Mouse (Mus musculus) G1E-ER4 (cell line): ENCODE results near the gene Tmem198b. TPM values are rescaled to one million over a fixed set of nuclear protein-coding genes. Genes with fewer than 3 reads are reported as not detected.
A peak's percentile ranks its signal among the peaks of the same experiment; 100 is the strongest.

Source experiments
- GATA1 ChIP-seq: IDR thresholded peaks from one replicate; pipeline ENCODE4 v1.8.0; 2012; ENCODE audit warnings: low read length, inconsistent platforms
- polyA plus RNA-seq: library from polyadenylated mRNA; stranded (reverse); fragments of >175 nt; gene quantifications from 2 replicates; pipeline ENCODE4 v1.2.3, GENCODE M21; 2012

Gene Tmem198b
- polyA plus RNA-seq = 1.2 and 1.6 TPM in 2 replicates

DNA sequence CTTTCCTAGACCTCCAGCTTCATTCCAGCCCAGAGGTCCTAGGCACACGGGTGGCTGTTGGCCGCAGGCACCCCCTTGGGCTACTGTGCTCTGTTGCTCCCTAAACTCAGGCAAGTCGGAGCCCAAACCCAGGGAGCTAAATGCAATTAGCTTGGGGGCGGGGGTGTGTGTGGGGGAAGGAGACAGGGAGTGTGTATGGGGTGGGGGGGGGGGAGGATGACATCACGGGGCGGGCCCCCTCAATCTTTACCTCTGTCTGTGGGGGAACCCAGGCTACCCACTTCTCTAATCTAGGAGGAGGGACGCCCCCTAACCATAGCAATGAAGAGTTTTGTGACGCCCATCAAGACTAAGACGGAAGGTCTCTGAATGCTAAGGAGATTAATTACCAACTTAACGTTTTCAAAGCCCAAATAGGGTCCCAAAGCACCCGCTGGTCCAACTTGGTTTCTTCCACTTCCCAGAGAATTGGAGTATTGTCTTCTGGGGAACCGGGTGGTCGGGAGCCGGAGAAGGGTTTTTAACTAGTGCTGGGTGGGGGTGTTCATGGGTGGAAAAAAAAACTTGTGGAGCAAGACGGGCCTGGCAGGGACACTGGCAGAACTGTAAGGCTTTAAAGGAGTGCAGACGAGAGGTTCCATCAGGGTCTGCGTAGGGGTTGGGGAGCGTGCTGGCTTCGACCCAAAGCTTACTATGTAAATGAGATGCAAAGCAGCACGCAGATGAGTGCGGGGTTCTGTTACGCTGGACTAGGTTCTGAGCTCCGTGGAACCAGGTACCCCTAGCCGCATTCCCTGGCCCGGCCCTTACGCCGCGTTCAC, at the start of gene Tmem198b:
Gene Tmem198b, minus strand, starts transcription at position 100 of the 821 bp plus-strand sequence.
- no peak for TF ChIP-seq GATA1

GRCm38 (mm10) chr10:128850339-128850738, 46.2 kb upstream of the Tmem198b start:
- TF ChIP-seq GATA1 = peak; percentile 35

DNA sequence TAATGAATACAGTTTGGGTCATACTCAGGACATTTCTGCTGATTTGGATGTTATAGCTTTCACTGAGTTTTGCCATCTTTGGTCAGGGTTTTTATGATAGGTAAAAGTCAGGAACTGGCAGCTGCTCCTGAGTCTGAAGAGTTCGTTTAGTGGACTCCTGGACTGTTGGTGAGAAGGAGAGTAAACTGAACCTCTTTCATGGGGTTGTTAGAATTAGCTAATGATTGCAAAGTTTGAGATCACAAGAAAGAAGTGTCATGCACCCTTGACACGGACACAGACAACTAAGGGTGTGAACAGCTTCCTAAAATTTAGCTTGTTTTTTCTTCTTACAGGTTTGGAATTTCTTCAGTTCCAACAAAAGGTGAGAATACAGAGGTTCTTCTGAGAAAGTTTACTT, 44.3 kb upstream of the Tmem198b start:
- no peak for TF ChIP-seq GATA1

DNA sequence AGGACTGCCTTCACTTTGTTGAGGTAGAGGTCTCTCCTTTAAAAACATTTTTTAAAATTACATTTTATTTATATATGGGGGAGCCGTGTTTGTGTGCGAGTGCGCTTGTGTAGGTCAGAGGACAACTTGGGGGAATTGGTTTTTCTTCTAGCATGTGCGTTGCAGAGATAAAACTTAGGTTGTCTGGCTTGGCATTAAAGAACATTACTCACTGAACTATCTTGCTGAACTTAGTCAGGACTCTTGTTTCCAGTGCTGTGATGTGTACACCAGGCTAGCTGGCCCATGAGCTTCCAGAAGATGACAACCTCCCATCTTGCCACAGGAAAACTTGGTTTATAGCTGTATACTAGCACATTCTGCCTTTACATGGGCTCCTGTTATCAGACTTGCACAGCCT, 42.5 kb upstream of the Tmem198b start:
- TF ChIP-seq GATA1 = no peak

GRCm38 (mm10) chr10:128845516-128845915, 41.3 kb upstream of the Tmem198b start:
- no peak for TF ChIP-seq GATA1

DNA sequence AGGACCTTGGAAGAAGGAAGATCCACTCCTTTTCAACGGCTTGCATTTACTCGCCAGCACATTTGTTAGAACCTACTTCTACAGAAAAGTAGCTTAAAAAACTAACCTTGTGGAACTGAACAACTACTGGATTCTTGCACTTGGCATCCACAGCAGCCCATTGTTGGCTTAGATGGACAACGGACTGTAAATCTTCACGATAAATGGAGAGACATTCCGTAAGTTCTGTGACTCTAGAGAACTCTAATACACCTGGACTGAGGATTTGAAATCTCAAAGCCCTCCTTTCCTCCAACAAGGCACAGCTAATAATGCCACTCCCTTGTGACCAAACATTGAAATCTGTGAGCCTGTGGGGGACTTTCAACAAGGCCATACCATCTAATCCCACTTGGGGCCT, 39.1 kb upstream of the Tmem198b start:
- no peak for TF ChIP-seq GATA1

DNA sequence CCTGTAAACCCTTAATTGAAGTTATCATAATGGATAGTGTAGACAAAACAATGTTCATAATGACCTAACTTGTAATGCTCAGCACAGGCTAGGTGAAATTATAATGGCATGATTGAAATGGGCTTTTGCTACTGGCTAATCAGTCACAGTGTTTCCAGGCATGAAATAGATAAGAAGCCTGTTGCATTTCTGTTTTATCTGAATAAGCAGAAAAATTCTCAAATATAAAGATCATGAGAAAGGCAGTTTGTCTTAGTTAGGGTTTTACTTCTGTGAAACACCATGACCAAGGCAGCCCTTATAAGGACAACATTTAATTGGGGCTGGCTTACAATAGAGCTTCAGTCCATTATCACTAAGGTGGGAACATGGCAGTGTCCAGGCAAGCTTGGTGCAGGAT, 36.4 kb upstream of the Tmem198b start:
- no peak for TF ChIP-seq GATA1

GRCm38 (mm10) chr10:128839434-128839833, 35.3 kb upstream of the Tmem198b start:
- TF ChIP-seq GATA1 = no peak

DNA sequence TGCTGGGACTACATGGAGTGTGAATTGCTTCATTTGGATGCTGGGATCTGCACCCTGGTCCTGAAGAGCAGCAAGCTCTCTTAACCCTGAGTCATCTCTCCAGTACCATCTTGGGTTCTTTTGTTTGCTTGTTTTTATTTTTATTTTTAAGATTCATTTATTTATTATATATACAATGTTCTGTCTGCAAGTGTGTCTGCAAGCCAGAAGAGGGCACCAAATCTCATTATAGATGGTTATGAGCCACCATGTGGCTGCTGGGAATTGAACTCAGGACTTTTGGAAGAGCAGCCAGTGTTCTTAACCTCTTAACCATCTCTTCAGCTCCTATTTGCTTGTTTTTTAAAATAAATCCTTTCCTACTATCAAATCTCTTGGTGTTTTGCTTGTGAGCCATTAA, 33.2 kb upstream of the Tmem198b start:
- no peak for TF ChIP-seq GATA1

GRCm38 (mm10) chr10:128823821-128824220, 19.7 kb upstream of the Tmem198b start:
- no peak for TF ChIP-seq GATA1

GRCm38 (mm10) chr10:128822135-128822534, 18.0 kb upstream of the Tmem198b start:
- TF ChIP-seq GATA1 = no peak

DNA sequence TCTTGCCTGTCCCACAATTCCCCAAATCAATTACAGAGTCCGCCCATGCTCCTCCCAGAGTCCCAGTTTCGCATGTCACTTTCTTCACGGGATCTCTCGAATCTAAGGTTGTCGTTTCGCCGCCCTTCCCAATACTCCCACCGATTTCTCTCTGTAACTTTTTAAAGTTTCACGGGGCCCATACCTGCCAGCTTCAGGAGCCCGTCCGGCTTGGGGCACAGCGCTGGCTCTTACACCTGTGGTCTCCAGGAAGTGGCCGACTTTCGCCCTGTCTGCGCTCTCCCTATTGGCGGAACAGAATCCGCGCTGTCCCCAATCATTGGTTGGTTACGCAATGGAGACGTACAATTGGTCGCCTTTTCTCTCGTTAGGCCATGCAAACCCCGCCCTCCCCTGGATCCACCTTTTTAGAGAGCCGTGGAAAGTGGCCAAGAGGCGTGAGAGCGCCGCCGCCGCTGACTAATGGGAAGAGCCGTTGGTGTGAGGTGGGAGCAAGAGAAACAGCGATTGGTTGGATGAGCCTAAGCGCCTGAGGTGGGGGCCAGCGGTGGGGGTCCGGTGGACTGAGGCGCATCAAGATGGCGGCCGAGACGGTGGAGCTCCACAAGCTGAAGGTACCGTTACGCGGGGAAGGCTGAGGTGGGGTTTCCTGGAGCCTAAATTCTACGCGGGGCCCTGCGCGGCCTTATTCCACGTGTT, 17.3 kb upstream of the Tmem198b start, which contains the start of gene Ormdl2:
Gene Ormdl2, minus strand, starts transcription at position 288 of the 699 bp plus-strand sequence.
- no peak for TF ChIP-seq GATA1

DNA sequence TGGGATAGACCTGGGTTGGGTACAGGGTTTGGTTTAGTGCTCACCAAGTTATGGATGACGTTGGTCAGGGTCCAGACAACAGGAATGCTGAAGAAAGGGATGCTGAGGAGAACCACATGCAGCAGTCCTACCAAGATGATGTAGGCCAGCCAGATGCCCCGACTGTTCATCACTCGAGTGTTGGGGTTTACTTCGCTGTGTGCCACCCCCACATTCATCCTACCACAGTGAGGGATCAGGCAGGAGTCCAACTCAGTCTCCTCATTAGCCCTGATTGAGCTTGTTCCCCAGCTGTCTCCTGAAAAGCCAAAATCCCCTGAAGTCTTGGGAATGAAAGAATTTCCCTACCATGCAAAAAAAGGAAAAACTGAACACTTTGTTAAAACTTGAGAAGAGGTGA, 16.0 kb upstream of the Tmem198b start:
- no peak for TF ChIP-seq GATA1

DNA sequence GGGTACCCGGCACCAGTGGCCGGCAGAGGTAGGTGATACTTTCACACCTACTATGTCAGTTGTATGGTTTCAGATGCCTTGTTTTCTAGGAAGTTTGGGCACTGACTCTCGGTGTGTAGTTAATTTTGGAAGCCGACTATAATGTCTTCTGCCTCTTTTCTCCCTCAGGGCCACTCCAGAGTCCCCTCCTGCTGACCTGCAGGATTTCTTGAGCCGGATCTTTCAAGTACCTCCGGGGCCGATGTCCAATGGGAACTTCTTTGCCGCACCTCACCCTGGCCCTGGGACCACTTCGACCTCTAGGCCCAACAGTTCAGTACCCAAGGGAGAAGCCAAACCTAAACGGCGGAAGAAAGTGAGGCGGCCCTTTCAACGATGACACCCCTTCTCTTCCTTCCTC, 12.9 kb upstream of the Tmem198b start, which contains the start of gene Sarnp:
Gene Sarnp, plus strand, starts transcription at position 301 of the 400 bp plus-strand sequence.
- TF ChIP-seq GATA1 = no peak

- no peak for TF ChIP-seq GATA1
These were observed 2.8 kb upstream of the Tmem198b start for GRCm38 (mm10) chr10:128807018-128807417.

GRCm38 (mm10) chr10:128806086-128806485, 1.9 kb upstream of the Tmem198b start:
- TF ChIP-seq GATA1 = no peak
